Mouse (Mus musculus): ENCODE data around the gene Sin3b. TPM values are rescaled to one million over a fixed set of nuclear protein-coding genes. Genes with fewer than 3 reads are reported as not detected.
"Not testable (repeated sequence)": the region's sequence is repeated elsewhere in the genome, so short reads cannot be mapped to it uniquely, and the experiment has no call there.

Gene Sin3b
- polyA plus RNA-seq, 1 experiment from 2014 or later: 155 TPM

GRCm38 (mm10) chr8:72683572-72684099 is 39.4 kb upstream of the Sin3b start:
- 87% methylated on average over 5 of the region's 5 CpGs for WGBS
- not testable (repeated sequence) for H3K27ac ChIP-seq (replicated peaks; ENCODE audit: low read depth, low read length); H3K27me3 ChIP-seq (ENCODE audit: control insufficient read depth, insufficient read depth, low read length); H3K36me3 ChIP-seq (ENCODE audit: control insufficient read depth, insufficient read depth, low read length); DNase-seq (ENCODE audit: low spot score); H3K4me1 ChIP-seq (ENCODE audit: control insufficient read depth, insufficient read depth, low read length); H3K4me3 ChIP-seq (ENCODE audit: low read depth, low read length); ATAC-seq (ENCODE audit: insufficient number of reproducible peaks, low FRiP score, low TSS enrichment, low read depth); H3K9me3 ChIP-seq (ENCODE audit: control insufficient read depth, low read length); H3K9ac ChIP-seq (ENCODE audit: low read length); H3K4me2 ChIP-seq (ENCODE audit: low read depth, severe bottlenecking)

GRCm38 (mm10) chr8:72698349-72698926 is 24.6 kb upstream of the Sin3b start:
- 95% methylated on average over 2 of the region's 2 CpGs for WGBS
- H3K27me3 ChIP-seq (ENCODE audit: control insufficient read depth, insufficient read depth, low read length): no peaks in the 10 kb centered on the region
- ATAC-seq (ENCODE audit: insufficient number of reproducible peaks, low FRiP score, low TSS enrichment, low read depth): no peak

GRCm38 (mm10) chr8:72712569-72712968 is 10.5 kb upstream of the Sin3b start:
- Histone ChIP-seq H3K27ac (replicated peaks; ENCODE audit: low read depth, low read length) (no peak overlapping the region), H3K9ac (ENCODE audit: low read length) (no peak overlapping the region), H3K9me3 (ENCODE audit: control insufficient read depth, low read length) (no peaks in the 10 kb centered on the region), H3K4me3 (ENCODE audit: low read depth, low read length) (no peak overlapping the region), H3K27me3 (ENCODE audit: control insufficient read depth, insufficient read depth, low read length) (no peaks in the 10 kb centered on the region), H3K4me1 (ENCODE audit: control insufficient read depth, insufficient read depth, low read length) (no peaks in the 10 kb centered on the region), H3K36me3 (ENCODE audit: control insufficient read depth, insufficient read depth, low read length) (no peaks in the 10 kb centered on the region), H3K4me2 (ENCODE audit: low read depth, severe bottlenecking) (no peak overlapping the region)
- ATAC-seq (ENCODE audit: insufficient number of reproducible peaks, low FRiP score, low TSS enrichment, low read depth) (no peak), DNase-seq (ENCODE audit: low spot score) (no peak)
- WGBS: 57% methylated on average over 6 of the region's 6 CpGs

More at GRCm38 (mm10) chr8:72698349-72698926, 24.6 kb upstream of the Sin3b start:
- Histone ChIP-seq H3K9ac (ENCODE audit: low read length) (no peak overlapping the region), H3K9me3 (ENCODE audit: control insufficient read depth, low read length) (no peaks in the 10 kb centered on the region), H3K27ac (replicated peaks; ENCODE audit: low read depth, low read length) (no peak overlapping the region), H3K4me1 (ENCODE audit: control insufficient read depth, insufficient read depth, low read length) (no peaks in the 10 kb centered on the region), H3K36me3 (ENCODE audit: control insufficient read depth, insufficient read depth, low read length) (no peaks in the 10 kb centered on the region), H3K4me2 (ENCODE audit: low read depth, severe bottlenecking) (no peak overlapping the region), H3K4me3 (ENCODE audit: low read depth, low read length) (no peak overlapping the region)
- DNase-seq (ENCODE audit: low spot score): no peak

GRCm38 (mm10) chr8:72716594-72716993 is 6.5 kb upstream of the Sin3b start:
- H3K36me3 ChIP-seq (ENCODE audit: control insufficient read depth, insufficient read depth, low read length): no peaks in the 10 kb centered on the region
- no peaks in the 10 kb centered on the region for H3K4me1 ChIP-seq (ENCODE audit: control insufficient read depth, insufficient read depth, low read length)
- H3K4me3 ChIP-seq (ENCODE audit: low read depth, low read length): no peak overlapping the region
- 85% methylated on average over 5 of the region's 5 CpGs for WGBS
- H3K9ac ChIP-seq (ENCODE audit: low read length): no peak overlapping the region
- no peak for DNase-seq (ENCODE audit: low spot score)
- no peak overlapping the region for H3K27ac ChIP-seq (replicated peaks; ENCODE audit: low read depth, low read length)
- no peak overlapping the region for H3K4me2 ChIP-seq (ENCODE audit: low read depth, severe bottlenecking)
- ATAC-seq (ENCODE audit: insufficient number of reproducible peaks, low FRiP score, low TSS enrichment, low read depth): no peak
- no peaks in the 10 kb centered on the region for H3K27me3 ChIP-seq (ENCODE audit: control insufficient read depth, insufficient read depth, low read length)
- H3K9me3 ChIP-seq (ENCODE audit: control insufficient read depth, low read length): no peaks in the 10 kb centered on the region

DNA sequence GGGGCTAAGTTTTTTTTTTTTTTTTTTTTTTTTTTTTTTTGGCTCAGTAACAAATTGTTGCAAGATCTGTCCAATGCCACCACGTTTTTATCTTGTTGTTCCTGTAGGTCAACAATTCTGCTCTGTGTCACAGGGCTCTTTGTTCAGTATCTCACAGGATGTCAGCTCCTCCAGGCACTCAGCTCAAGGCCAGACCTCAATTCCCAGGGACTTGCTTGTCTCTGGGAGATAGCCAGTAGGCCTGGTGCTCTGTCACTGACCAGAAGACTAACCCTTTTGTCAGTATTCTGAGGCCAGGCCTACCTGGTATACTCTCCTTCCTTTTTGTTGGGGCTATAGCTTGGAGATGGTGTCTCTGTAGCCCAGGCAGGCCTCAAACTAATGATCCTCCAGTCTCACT is 2.5 kb upstream of the Sin3b start:
- H3K4me3 ChIP-seq (ENCODE audit: low read depth, low read length): no peak overlapping the region
- no peaks in the 10 kb centered on the region for H3K9me3 ChIP-seq (ENCODE audit: control insufficient read depth, low read length)
- ATAC-seq (ENCODE audit: insufficient number of reproducible peaks, low FRiP score, low TSS enrichment, low read depth) (no peak), DNase-seq (ENCODE audit: low spot score) (no peak)
- H3K4me1 ChIP-seq (ENCODE audit: control insufficient read depth, insufficient read depth, low read length): peaks cover 5% of the 10 kb centered on the region; the same call in 1 of the 2 replicates
- no peak overlapping the region for H3K27ac ChIP-seq (replicated peaks; ENCODE audit: low read depth, low read length)
- 35% methylated on average over 1 of the region's 1 CpGs for WGBS
- no peak overlapping the region for H3K4me2 ChIP-seq (ENCODE audit: low read depth, severe bottlenecking)
- no peaks in the 10 kb centered on the region for H3K36me3 ChIP-seq (ENCODE audit: control insufficient read depth, insufficient read depth, low read length)
- no peak overlapping the region for H3K9ac ChIP-seq (ENCODE audit: low read length)
- no peaks in the 10 kb centered on the region for H3K27me3 ChIP-seq (ENCODE audit: control insufficient read depth, insufficient read depth, low read length)

- DNase-seq (ENCODE audit: low spot score): peak; percentile 48
- H3K36me3 ChIP-seq (ENCODE audit: control insufficient read depth, insufficient read depth, low read length): peaks cover 16% of the 10 kb centered on the region
- H3K4me2 ChIP-seq (ENCODE audit: low read depth, severe bottlenecking): peak overlapping the region; percentile 81
- whole genome bisulfite sequencing: 1% methylated on average over 30 of the region's 30 CpGs
- H3K27ac ChIP-seq (replicated peaks; ENCODE audit: low read depth, low read length): no peak overlapping the region
- peak overlapping the region; percentile 94 for H3K4me3 ChIP-seq (ENCODE audit: low read depth, low read length)
- H3K9me3 ChIP-seq (ENCODE audit: control insufficient read depth, low read length): no peaks in the 10 kb centered on the region
- peak overlapping the region; percentile 93 for H3K9ac ChIP-seq (ENCODE audit: low read length)
- H3K4me1 ChIP-seq (ENCODE audit: control insufficient read depth, insufficient read depth, low read length): peaks cover 5% of the 10 kb centered on the region; the same call in 1 of the 2 replicates
- no peaks in the 10 kb centered on the region for H3K27me3 ChIP-seq (ENCODE audit: control insufficient read depth, insufficient read depth, low read length)
- ATAC-seq (ENCODE audit: insufficient number of reproducible peaks, low FRiP score, low TSS enrichment, low read depth): peak; percentile 31; the same call in 1 of the 2 replicates
These were observed 541 bp downstream of the Sin3b start for GRCm38 (mm10) chr8:72723651-72724001.

GRCm38 (mm10) chr8:72728636-72729035 is 5.6 kb downstream of the Sin3b start:
- no peak overlapping the region for H3K4me2 ChIP-seq (ENCODE audit: low read depth, severe bottlenecking)
- no peak overlapping the region for H3K4me3 ChIP-seq (ENCODE audit: low read depth, low read length)

GRCm38 (mm10) chr8:72735001-72735400 is 11.9 kb downstream of the Sin3b start:
- no peak overlapping the region for H3K27ac ChIP-seq (replicated peaks; ENCODE audit: low read depth, low read length)
- H3K4me2 ChIP-seq (ENCODE audit: low read depth, severe bottlenecking): no peak overlapping the region
- no peak for ATAC-seq (ENCODE audit: insufficient number of reproducible peaks, low FRiP score, low TSS enrichment, low read depth)
- no peak overlapping the region for H3K4me3 ChIP-seq (ENCODE audit: low read depth, low read length)
- H3K4me1 ChIP-seq (ENCODE audit: control insufficient read depth, insufficient read depth, low read length): no peaks in the 10 kb centered on the region
- DNase-seq (ENCODE audit: low spot score): no peak
- H3K9ac ChIP-seq (ENCODE audit: low read length): no peak overlapping the region
- H3K36me3 ChIP-seq (ENCODE audit: control insufficient read depth, insufficient read depth, low read length): peaks cover 34% of the 10 kb centered on the region; the same call in 1 of the 2 replicates
- no peaks in the 10 kb centered on the region for H3K9me3 ChIP-seq (ENCODE audit: control insufficient read depth, low read length)
- H3K27me3 ChIP-seq (ENCODE audit: control insufficient read depth, insufficient read depth, low read length): no peaks in the 10 kb centered on the region
- 86% methylated on average over 5 of the region's 5 CpGs for WGBS

More at GRCm38 (mm10) chr8:72728636-72729035, 5.6 kb downstream of the Sin3b start:
- 85% methylated on average over 1 of the region's 1 CpGs for WGBS
- Histone ChIP-seq H3K9me3 (ENCODE audit: control insufficient read depth, low read length) (no peaks in the 10 kb centered on the region), H3K4me1 (ENCODE audit: control insufficient read depth, insufficient read depth, low read length) (peaks cover 5% of the 10 kb centered on the region; the same call in 1 of the 2 replicates), H3K9ac (ENCODE audit: low read length) (no peak overlapping the region), H3K27me3 (ENCODE audit: control insufficient read depth, insufficient read depth, low read length) (no peaks in the 10 kb centered on the region), H3K27ac (replicated peaks; ENCODE audit: low read depth, low read length) (no peak overlapping the region), H3K36me3 (ENCODE audit: control insufficient read depth, insufficient read depth, low read length) (peaks cover 42% of the 10 kb centered on the region)
- ATAC-seq (ENCODE audit: insufficient number of reproducible peaks, low FRiP score, low TSS enrichment, low read depth): no peak
- DNase-seq (ENCODE audit: low spot score): no peak

GRCm38 (mm10) chr8:72736868-72737267 is 13.8 kb downstream of the Sin3b start:
- H3K4me1 ChIP-seq (ENCODE audit: control insufficient read depth, insufficient read depth, low read length): no peaks in the 10 kb centered on the region
- ATAC-seq (ENCODE audit: insufficient number of reproducible peaks, low FRiP score, low TSS enrichment, low read depth) (no peak), DNase-seq (ENCODE audit: low spot score) (no peak)
- H3K27me3 ChIP-seq (ENCODE audit: control insufficient read depth, insufficient read depth, low read length): no peaks in the 10 kb centered on the region
- no peak overlapping the region for H3K9ac ChIP-seq (ENCODE audit: low read length)
- no peak overlapping the region for H3K4me2 ChIP-seq (ENCODE audit: low read depth, severe bottlenecking)
- H3K36me3 ChIP-seq (ENCODE audit: control insufficient read depth, insufficient read depth, low read length): peaks cover 32% of the 10 kb centered on the region; the same call in 1 of the 2 replicates
- no peaks in the 10 kb centered on the region for H3K9me3 ChIP-seq (ENCODE audit: control insufficient read depth, low read length)
- no peak overlapping the region for H3K4me3 ChIP-seq (ENCODE audit: low read depth, low read length)
- H3K27ac ChIP-seq (replicated peaks; ENCODE audit: low read depth, low read length): no peak overlapping the region
